Mouse (Mus musculus) cerebellum, adult 2 months (tissue): ENCODE data around the gene Grk4. TPM values are rescaled to one million over a fixed set of nuclear protein-coding genes. Genes with fewer than 3 reads are reported as not detected.

ENCODE experiments used
- DNase-seq, 2 experiments: peaks; one replicate each; pipeline ENCODE4 v3.0.0; 2021
- H3K27ac ChIP-seq: fragments of 200-500 bp; 2 replicates; pipeline ENCODE4 v1.5.1; 2012; ENCODE audit warnings: low read length, control low read depth, inconsistent platforms; ENCODE audit not compliant: insufficient read depth
- H3K27me3 ChIP-seq: fragments of 200-500 bp; 2 replicates; pipeline ENCODE4 v1.6.1; 2012; ENCODE audit warnings: inconsistent platforms, mild to moderate bottlenecking, low read length, moderate library complexity; ENCODE audit not compliant: control insufficient read depth, insufficient read depth
- H3K4me1 ChIP-seq: fragments of 200-500 bp; 2 replicates; pipeline ENCODE4 v1.6.1; 2011; ENCODE audit warnings: low read length; ENCODE audit not compliant: control insufficient read depth, insufficient read depth
- H3K4me3 ChIP-seq: fragments of 200-500 bp; replicated peaks from 2 replicates; pipeline ENCODE3; 2011; ENCODE audit warnings: mild to moderate bottlenecking, low read depth, low read length, control low read depth; ENCODE audit not compliant: insufficient read depth
- CTCF ChIP-seq: fragments of 200-500 bp; IDR thresholded peaks from 2 replicates; pipeline ENCODE4 v1.5.1; 2011; ENCODE audit warnings: low read depth, mild to moderate bottlenecking, control low read depth, low read length, moderate library complexity, borderline replicate concordance; ENCODE audit not compliant: insufficient read depth
- POLR2A ChIP-seq: fragments of 200-500 bp; IDR thresholded peaks from 2 replicates; pipeline ENCODE4 v1.6.1; 2011; ENCODE audit warnings: low read length, control low read depth, borderline replicate concordance; ENCODE audit not compliant: insufficient read depth
- WGBS: fragments of 180-500 bp; shearing (Covaris S2); methylation state at CpG from one replicate; pipeline ENCODE4 v1.1.7; 2018; 5-methylcytosine and 5-hydroxymethylcytosine counted together
- polyA plus RNA-seq: library from polyadenylated mRNA; depleted of rRNA; stranded (reverse); fragments of >200 nt; gene quantifications from 2 replicates; pipeline ENCODE4 v1.2.3, GENCODE M21; 2012; rRNA removed

The Grk4 gene
- 4.6 TPM in 2 replicates for polyA plus RNA-seq

GRCm38 (mm10) chr5:34659686-34660590, at the start of gene Grk4, which contains the start of gene Nop14:
Grk4 (plus strand) TSS chr5:34660379.
Nop14 (minus strand) TSS chr5:34660148.
- peak; percentile 98 to 100 for DNase-seq
- Histone ChIP-seq H3K4me3 (peak within 1 kb of the TSS; percentile 68), H3K27me3 (no peaks in the 10 kb centered on the region), H3K27ac (peak within 1 kb of the TSS; percentile 15; the same call in 1 of the 2 replicates), H3K4me1 (no peaks in the 10 kb centered on the region)
- under 1% methylated on average over 60 of the region's 60 CpGs for WGBS
- TF ChIP-seq CTCF, result peak; percentile 65
- TF ChIP-seq POLR2A, result peak; percentile 74; the same call in 1 of the 2 replicates

- Histone ChIP-seq H3K27ac (no peak overlapping the region), H3K4me3 (no peak overlapping the region), H3K4me1 (peaks cover 12% of the 10 kb centered on the region), H3K27me3 (no peaks in the 10 kb centered on the region)
- TF ChIP-seq POLR2A (no peak), CTCF (no peak)
- WGBS, result 91% methylated on average over 2 of the region's 2 CpGs
- DNase-seq, result no peak
Observed at GRCm38 (mm10) chr5:34632996-34633395, 27.2 kb upstream of the Grk4 start.

GRCm38 (mm10) chr5:34633641-34634040, 26.5 kb upstream of the Grk4 start:
- H3K4me3 ChIP-seq, result no peak overlapping the region
- H3K27ac ChIP-seq, result no peak overlapping the region
- TF ChIP-seq CTCF, result no peak
- no peak for TF ChIP-seq POLR2A
- H3K27me3 ChIP-seq, result no peaks in the 10 kb centered on the region
- DNase-seq, result peak in 1 of 2 experiments; percentile 12
- peaks cover 12% of the 10 kb centered on the region for H3K4me1 ChIP-seq
- 55% methylated on average over 4 of the region's 4 CpGs for WGBS

GRCm38 (mm10) chr5:34634746-34635400, 25.3 kb upstream of the Grk4 start:
- H3K27me3 ChIP-seq, result no peaks in the 10 kb centered on the region
- DNase-seq, result no peak
- 77% methylated on average over 13 of the region's 13 CpGs for WGBS
- no peak overlapping the region for H3K4me3 ChIP-seq
- TF ChIP-seq CTCF (no peak), POLR2A (no peak)
- H3K4me1 ChIP-seq, result peaks cover 12% of the 10 kb centered on the region
- peak overlapping the region; percentile 19; the same call in 1 of the 2 replicates for H3K27ac ChIP-seq

- 23% methylated on average over 10 of the region's 10 CpGs for WGBS
- H3K27me3 ChIP-seq, result no peaks in the 10 kb centered on the region
- TF ChIP-seq CTCF, result no peak
- TF ChIP-seq POLR2A, result no peak
- peak overlapping the region; percentile 41 for H3K4me3 ChIP-seq
- DNase-seq, result peak; percentile 36 to 50
- peaks cover 12% of the 10 kb centered on the region for H3K4me1 ChIP-seq
- peak overlapping the region; percentile 63; the same call in 1 of the 2 replicates for H3K27ac ChIP-seq
Observed at GRCm38 (mm10) chr5:34635665-34636192, 24.4 kb upstream of the Grk4 start.

GRCm38 (mm10) chr5:34636481-34637287, 23.5 kb upstream of the Grk4 start, which contains the start of gene Mfsd10:
Mfsd10 (minus strand) TSS chr5:34637212.
- under 1% methylated on average over 48 of the region's 48 CpGs for WGBS
- Histone ChIP-seq H3K27me3 (no peaks in the 10 kb centered on the region), H3K4me1 (peaks cover 12% of the 10 kb centered on the region), H3K4me3 (peak within 1 kb of the TSS; percentile 65), H3K27ac (peak within 1 kb of the TSS; percentile 49)
- DNase-seq, result peak; percentile 79 to 82
- TF ChIP-seq POLR2A, result peak; percentile 58; the same call in 1 of the 2 replicates
- no peak for TF ChIP-seq CTCF
